Mouse (Mus musculus): ENCODE results near the gene Pnma1. TPM values are rescaled to one million over a fixed set of nuclear protein-coding genes. Genes with fewer than 3 reads are reported as not detected.
"Not testable (repeated sequence)": the region's sequence is repeated elsewhere in the genome, so short reads cannot be mapped to it uniquely, and the experiment has no call there.

Pnma1 gene
- polyA plus RNA-seq, 1 experiment from 2014 or later: 0.48 TPM

GRCm38 (mm10) chr12:84100604-84101492, 47.4 kb downstream of the Pnma1 start, which contains the start of gene Acot6:
Gene Acot6, plus strand, starts transcription at chr12:84100654.
- ATAC-seq (ENCODE audit: extremely low read depth, insufficient number of reproducible peaks, low FRiP score, low TSS enrichment); H3K4me1 ChIP-seq; H3K27ac ChIP-seq (replicated peaks); H3K27me3 ChIP-seq (replicated peaks); H3K9me3 ChIP-seq; H3K36me3 ChIP-seq: not testable (repeated sequence)
- WGBS: 1% methylated on average over 78 of the region's 80 CpGs
- peak within 1 kb of the TSS; percentile 81 for H3K9ac ChIP-seq
- peak within 1 kb of the TSS; percentile 79 for H3K4me2 ChIP-seq
- peak within 1 kb of the TSS; percentile 61 for H3K4me3 ChIP-seq

DNA sequence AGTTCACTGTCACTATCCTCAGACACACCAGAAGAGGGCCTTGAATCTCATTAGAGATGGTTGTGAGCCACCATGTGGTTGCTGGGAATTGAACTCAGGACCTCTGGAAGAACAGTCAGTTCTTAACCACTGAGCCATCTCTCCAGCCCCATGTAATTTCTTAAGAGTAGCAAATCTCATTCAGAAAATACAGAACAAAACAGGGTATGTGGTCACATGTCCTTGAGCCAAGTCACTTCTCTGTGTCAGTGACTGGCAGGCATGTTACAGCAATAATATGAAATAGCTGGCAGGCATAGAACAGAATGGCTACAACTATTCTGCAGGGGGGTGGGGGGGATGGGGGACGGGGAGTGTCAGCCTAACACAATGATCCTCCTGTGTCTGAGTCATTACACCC, 48.2 kb downstream of the Pnma1 start:
- Histone ChIP-seq H3K27me3 (replicated peaks) (no peaks in the 10 kb centered on the region), H3K27ac (replicated peaks) (no peak overlapping the region), H3K36me3 (no peaks in the 10 kb centered on the region), H3K9ac (no peak overlapping the region), H3K9me3 (no peaks in the 10 kb centered on the region), H3K4me3 (peak overlapping the region; percentile 61; the same call in 1 of the 2 replicates), H3K4me2 (peak overlapping the region; percentile 79), H3K4me1 (no peaks in the 10 kb centered on the region)
- 82% methylated on average over 1 of the region's 1 CpGs for WGBS
- no peak for ATAC-seq (ENCODE audit: extremely low read depth, insufficient number of reproducible peaks, low FRiP score, low TSS enrichment)

DNA sequence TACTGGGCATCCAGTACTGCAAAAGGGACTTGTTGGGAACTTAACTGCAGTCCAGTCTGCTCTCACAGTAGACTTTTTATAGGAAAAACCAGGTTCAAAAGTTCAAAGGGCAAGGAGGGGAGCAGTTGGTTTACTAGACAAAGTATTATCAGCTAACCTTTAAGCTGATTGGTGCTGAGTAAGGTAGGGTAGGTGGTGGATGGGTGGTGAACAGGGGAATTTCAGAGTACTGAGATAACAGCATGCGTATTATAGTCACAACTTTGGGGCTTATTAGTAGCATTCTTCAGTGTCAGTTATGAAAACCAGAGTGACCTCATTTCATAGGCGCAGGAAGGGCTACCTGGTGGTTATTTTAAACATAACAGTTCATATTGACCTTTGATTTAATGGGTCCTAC, 48.7 kb downstream of the Pnma1 start:
- no peaks in the 10 kb centered on the region for H3K27me3 ChIP-seq (replicated peaks)
- H3K9ac ChIP-seq: no peak overlapping the region
- ATAC-seq (ENCODE audit: extremely low read depth, insufficient number of reproducible peaks, low FRiP score, low TSS enrichment): no peak
- H3K9me3 ChIP-seq: no peaks in the 10 kb centered on the region
- 83% methylated on average over 2 of the region's 2 CpGs for WGBS
- H3K4me3 ChIP-seq: no peak overlapping the region
- no peak overlapping the region for H3K27ac ChIP-seq (replicated peaks)
- no peak overlapping the region for H3K4me2 ChIP-seq
- H3K4me1 ChIP-seq: no peaks in the 10 kb centered on the region
- no peaks in the 10 kb centered on the region for H3K36me3 ChIP-seq

Other genes starting within 250 kb of the Pnma1 start
- 28.1 and 32.2 TPM in 2 replicates for gene Numb, start 226.6 kb downstream of the Pnma1 start, polyA plus RNA-seq (2015; fragmentation: Nextera tagmentation; extraction: Ambion mirVana)
- 8.3 and 8.7 TPM in 2 replicates for gene Riox1, start 197.9 kb downstream of the Pnma1 start, polyA plus RNA-seq (2015; fragmentation: Nextera tagmentation; extraction: Ambion mirVana)
- gene Heatr4, start 163.6 kb downstream of the Pnma1 start, polyA plus RNA-seq (2015; fragmentation: Nextera tagmentation; extraction: Ambion mirVana): not detected in 2 replicates
- gene Acot2, start 160.6 kb downstream of the Pnma1 start, polyA plus RNA-seq (2015; fragmentation: Nextera tagmentation; extraction: Ambion mirVana): 55.7 and 61.2 TPM in 2 replicates
- 20.8 and 22.4 TPM in 2 replicates for gene Acot1, start 139.0 kb downstream of the Pnma1 start, polyA plus RNA-seq (2015; fragmentation: Nextera tagmentation; extraction: Ambion mirVana)
- gene Acot4, start 110.1 kb downstream of the Pnma1 start, polyA plus RNA-seq (2015; fragmentation: Nextera tagmentation; extraction: Ambion mirVana): 0.19 and 0.66 TPM in 2 replicates
- not detected in 2 replicates for gene Gm49366, start 109.6 kb downstream of the Pnma1 start, polyA plus RNA-seq (2015; fragmentation: Nextera tagmentation; extraction: Ambion mirVana)
- gene Acot3, start 96.3 kb downstream of the Pnma1 start, polyA plus RNA-seq (2015; fragmentation: Nextera tagmentation; extraction: Ambion mirVana): 0.20 and 0.52 TPM in 2 replicates
- 0.14 TPM in 1 of 2 replicates, not detected in the other for gene Acot5, start 79.2 kb downstream of the Pnma1 start, polyA plus RNA-seq (2015; fragmentation: Nextera tagmentation; extraction: Ambion mirVana)
- gene Acot6, start 47.8 kb downstream of the Pnma1 start, polyA plus RNA-seq (2015; fragmentation: Nextera tagmentation; extraction: Ambion mirVana): 0.71 and 0.74 TPM in 2 replicates
- 2.2 and 2.6 TPM in 2 replicates for gene Dnal1, start 34.1 kb downstream of the Pnma1 start, polyA plus RNA-seq (2015; fragmentation: Nextera tagmentation; extraction: Ambion mirVana)
- gene Elmsan1, start 70.4 kb upstream of the Pnma1 start, polyA plus RNA-seq (2015; fragmentation: Nextera tagmentation; extraction: Ambion mirVana): 6.8 and 7.3 TPM in 2 replicates
- 58.0 and 65.3 TPM in 2 replicates for gene Ptgr2, start 136.7 kb upstream of the Pnma1 start, polyA plus RNA-seq (2015; fragmentation: Nextera tagmentation; extraction: Ambion mirVana)
- 52.0 and 58.0 TPM in 2 replicates for gene Zfp410, start 168.4 kb upstream of the Pnma1 start, polyA plus RNA-seq (2015; fragmentation: Nextera tagmentation; extraction: Ambion mirVana)
- 65.9 and 73.0 TPM in 2 replicates for gene Coq6, start 213.2 kb upstream of the Pnma1 start, polyA plus RNA-seq (2015; fragmentation: Nextera tagmentation; extraction: Ambion mirVana)
- 4.6 and 4.9 TPM in 2 replicates for gene Fam161b, start 213.3 kb upstream of the Pnma1 start, polyA plus RNA-seq (2015; fragmentation: Nextera tagmentation; extraction: Ambion mirVana)

All from heart, embryonic 13.5 days (tissue).